Mouse (Mus musculus) ovary, postnatal 10 days (tissue): Measurements from ENCODE around the gene Chd2.

Experiments
- DNase-seq: peaks from one replicate; pipeline ENCODE4 v3.0.0; 2022; ENCODE audit warnings: low spot score

Chd2 gene

GRCm38 (mm10) chr7:73561492-73562055 is 19.9 kb upstream of the Chd2 start:
- DNase-seq = no peak

GRCm38 (mm10) chr7:73560811-73561210 is 19.2 kb upstream of the Chd2 start:
- DNase-seq = no peak

- DNase-seq = no peak
These were observed 18.2 kb upstream of the Chd2 start for GRCm38 (mm10) chr7:73559853-73560190.

GRCm38 (mm10) chr7:73559170-73559852 is 17.7 kb upstream of the Chd2 start:
- no peak for DNase-seq

GRCm38 (mm10) chr7:73558293-73559169 is 16.9 kb upstream of the Chd2 start:
- peak; percentile 97 for DNase-seq

- no peak for DNase-seq
These were observed 16.1 kb upstream of the Chd2 start for GRCm38 (mm10) chr7:73557671-73558265.

- DNase-seq = no peak
These were observed 15.3 kb upstream of the Chd2 start for GRCm38 (mm10) chr7:73556688-73557667.

GRCm38 (mm10) chr7:73555918-73556580 is 14.4 kb upstream of the Chd2 start:
- DNase-seq = no peak

GRCm38 (mm10) chr7:73554849-73555248 is 13.2 kb upstream of the Chd2 start:
- no peak for DNase-seq

- no peak for DNase-seq
These were observed 11.5 kb upstream of the Chd2 start for GRCm38 (mm10) chr7:73553160-73553559.

GRCm38 (mm10) chr7:73552054-73552750 is 10.6 kb upstream of the Chd2 start:
- no peak for DNase-seq

GRCm38 (mm10) chr7:73551370-73551769 is 9.7 kb upstream of the Chd2 start:
- no peak for DNase-seq

- DNase-seq = no peak
These were observed 6.4 kb upstream of the Chd2 start for GRCm38 (mm10) chr7:73548051-73548450.

GRCm38 (mm10) chr7:73546561-73547510 is 5.2 kb upstream of the Chd2 start:
- no peak for DNase-seq

GRCm38 (mm10) chr7:73545004-73545403 is 3.4 kb upstream of the Chd2 start:
- no peak for DNase-seq

GRCm38 (mm10) chr7:73542131-73542853 is 662 bp upstream of the Chd2 start:
- no peak for DNase-seq

- DNase-seq = no peak
These were observed 595 bp downstream of the Chd2 start for GRCm38 (mm10) chr7:73541079-73541390.

- no peak for DNase-seq
These were observed 1.2 kb downstream of the Chd2 start for GRCm38 (mm10) chr7:73540202-73541078.
